Mouse (Mus musculus) thymus, postnatal 25 days (tissue): Measurements from ENCODE around the gene Lhx2.

ENCODE experiments used
- DNase-seq: peaks from one replicate; pipeline ENCODE4 v3.0.0; 2022

The Lhx2 gene

GRCm38 (mm10) chr2:38338990-38339909 lies at the start of gene Lhx2:
Lhx2 (plus strand) TSS chr2:38339281.
- no peak for DNase-seq

DNA sequence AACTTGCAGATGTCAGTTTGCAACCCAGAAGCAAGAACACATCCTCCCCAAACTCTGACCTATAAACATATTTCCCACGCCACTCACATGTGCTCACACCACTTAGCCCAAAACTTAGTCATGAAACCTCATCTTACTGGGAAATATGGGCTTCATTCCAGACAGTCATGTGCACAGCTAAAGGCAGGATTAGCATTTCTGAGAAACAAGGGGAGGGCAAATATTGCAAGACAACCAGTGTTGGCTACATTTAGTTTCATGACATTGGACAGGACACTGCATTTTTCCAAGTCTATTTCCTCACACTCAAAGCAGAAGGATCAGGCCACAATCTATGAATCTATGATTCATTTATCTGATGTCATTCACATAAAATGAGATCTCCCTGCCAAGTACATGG lies 47.6 kb upstream of the Lhx2 start:
- DNase-seq, result no peak

GRCm38 (mm10) chr2:38295939-38296338 lies 43.1 kb upstream of the Lhx2 start:
- no peak for DNase-seq

DNA sequence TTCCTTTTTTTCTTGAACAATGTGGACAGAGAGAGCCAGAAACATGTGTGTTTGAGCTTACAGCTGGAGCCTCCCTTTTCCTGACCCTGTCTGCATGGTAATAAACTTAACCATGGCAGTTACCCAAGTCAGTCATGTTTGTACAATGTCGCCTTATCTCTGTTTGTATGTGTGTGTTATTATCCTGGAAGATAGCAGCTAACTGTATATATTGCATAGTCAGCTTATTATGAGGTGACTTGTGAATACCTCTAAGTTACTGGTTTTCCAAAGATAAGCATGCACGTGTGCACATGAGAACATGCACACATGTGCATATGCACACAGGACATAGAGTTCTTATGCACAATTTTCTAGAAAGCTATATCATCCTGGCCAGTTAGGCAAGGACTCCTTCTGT lies 38.1 kb upstream of the Lhx2 start:
- DNase-seq, result no peak

GRCm38 (mm10) chr2:38305152-38305551 lies 33.9 kb upstream of the Lhx2 start:
- DNase-seq, result no peak

GRCm38 (mm10) chr2:38312921-38313320 lies 26.2 kb upstream of the Lhx2 start:
- DNase-seq, result no peak

- DNase-seq, result no peak
Observed at GRCm38 (mm10) chr2:38313399-38313798, 25.7 kb upstream of the Lhx2 start.

DNA sequence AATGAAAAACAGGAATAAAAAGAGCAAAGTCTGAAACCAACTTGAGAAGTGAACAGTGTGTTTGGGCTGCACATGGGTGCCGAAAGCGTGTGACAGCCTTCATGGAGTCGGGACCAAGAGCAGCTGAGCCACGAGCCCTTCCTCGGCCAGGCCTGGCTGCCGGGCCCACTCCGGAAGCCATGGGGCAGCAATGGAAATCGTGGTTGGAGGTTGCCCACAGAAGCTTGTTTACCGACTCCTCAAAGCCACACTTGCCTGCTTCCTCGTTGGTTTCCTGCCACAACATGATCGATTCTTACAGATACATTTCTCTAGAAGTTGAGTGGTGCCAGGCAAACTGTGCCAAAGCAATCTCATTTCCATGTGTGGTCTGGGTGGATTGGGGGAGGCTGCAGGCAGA lies 20.0 kb upstream of the Lhx2 start:
- peak; percentile 33 for DNase-seq

DNA sequence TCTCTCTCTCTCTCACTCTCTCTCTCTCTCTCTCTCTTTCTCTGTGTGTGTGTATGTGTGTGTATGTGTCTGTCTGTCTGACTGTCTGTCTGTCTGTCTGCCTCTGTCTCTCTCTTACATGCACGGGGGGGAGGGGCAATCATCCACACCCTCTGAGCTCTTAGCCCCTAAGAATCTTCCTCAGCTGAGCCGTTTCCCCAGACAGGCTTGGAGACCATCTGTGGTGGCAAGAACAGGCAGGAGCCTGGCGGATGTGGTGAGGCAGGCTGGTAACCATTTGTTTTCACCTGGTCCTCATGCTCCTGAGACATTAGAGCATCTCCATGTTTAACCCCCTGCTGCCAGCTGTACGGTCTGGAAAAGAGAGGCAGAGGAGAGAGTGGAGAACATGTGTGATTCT lies 18.2 kb upstream of the Lhx2 start:
- peak; percentile 57 for DNase-seq

DNA sequence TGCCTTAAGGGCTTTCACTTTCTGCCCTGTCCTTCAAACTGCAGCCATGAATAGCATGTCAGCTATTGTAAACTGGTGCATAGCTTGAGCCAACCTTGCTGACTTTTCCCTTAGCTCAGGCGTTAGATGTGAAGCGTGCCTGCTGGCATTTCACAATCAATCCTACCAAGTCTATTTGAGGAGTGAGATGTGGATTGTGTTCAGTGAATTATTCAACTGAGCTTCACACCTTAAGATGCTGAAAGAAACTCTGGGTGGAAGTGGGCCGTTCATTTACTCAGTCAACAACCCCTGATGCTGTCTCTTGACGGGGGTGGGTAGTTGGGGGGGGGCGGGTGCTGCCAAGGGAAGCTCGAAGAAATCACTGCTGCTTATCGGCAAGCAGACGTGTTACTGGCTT lies 15.7 kb upstream of the Lhx2 start:
- DNase-seq, result no peak

- no peak for DNase-seq
Observed at GRCm38 (mm10) chr2:38326671-38327070, 12.4 kb upstream of the Lhx2 start.

- no peak for DNase-seq
Observed at GRCm38 (mm10) chr2:38333586-38334119, 5.4 kb upstream of the Lhx2 start.

- DNase-seq, result no peak
Observed at GRCm38 (mm10) chr2:38336606-38337005, 2.5 kb upstream of the Lhx2 start.

DNA sequence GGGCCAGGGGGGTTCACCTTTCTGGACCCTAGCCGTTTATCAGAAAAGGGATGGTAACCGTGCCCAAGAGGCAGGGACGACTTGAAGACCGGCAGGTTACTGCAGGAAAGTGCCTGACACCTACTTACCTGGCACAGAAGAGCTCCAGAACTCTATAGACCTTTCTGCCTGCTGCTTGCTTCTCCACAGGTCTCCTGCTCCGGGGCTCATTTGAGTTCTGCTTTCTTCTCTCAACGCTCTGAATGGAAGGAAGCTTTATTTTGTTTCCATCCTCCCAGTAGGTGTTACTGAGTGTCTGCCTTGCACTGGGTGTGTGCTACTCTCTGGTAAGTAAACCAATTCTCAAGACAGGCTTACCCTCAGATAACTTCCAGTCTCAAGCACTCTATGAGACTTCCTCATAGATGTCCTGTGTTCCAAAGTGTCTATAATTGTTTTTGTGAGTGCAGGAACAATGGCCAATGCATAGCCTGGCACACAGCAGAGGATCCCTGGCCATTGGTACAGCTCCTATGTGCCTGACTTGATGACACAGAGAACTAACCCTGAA lies 1.9 kb upstream of the Lhx2 start:
- no peak for DNase-seq

GRCm38 (mm10) chr2:38337681-38338080 lies 1.4 kb upstream of the Lhx2 start:
- no peak for DNase-seq

- DNase-seq, result no peak
Observed at GRCm38 (mm10) chr2:38338348-38338932, 641 bp upstream of the Lhx2 start.

GRCm38 (mm10) chr2:38339910-38340625 lies 987 bp downstream of the Lhx2 start:
- no peak for DNase-seq

DNA sequence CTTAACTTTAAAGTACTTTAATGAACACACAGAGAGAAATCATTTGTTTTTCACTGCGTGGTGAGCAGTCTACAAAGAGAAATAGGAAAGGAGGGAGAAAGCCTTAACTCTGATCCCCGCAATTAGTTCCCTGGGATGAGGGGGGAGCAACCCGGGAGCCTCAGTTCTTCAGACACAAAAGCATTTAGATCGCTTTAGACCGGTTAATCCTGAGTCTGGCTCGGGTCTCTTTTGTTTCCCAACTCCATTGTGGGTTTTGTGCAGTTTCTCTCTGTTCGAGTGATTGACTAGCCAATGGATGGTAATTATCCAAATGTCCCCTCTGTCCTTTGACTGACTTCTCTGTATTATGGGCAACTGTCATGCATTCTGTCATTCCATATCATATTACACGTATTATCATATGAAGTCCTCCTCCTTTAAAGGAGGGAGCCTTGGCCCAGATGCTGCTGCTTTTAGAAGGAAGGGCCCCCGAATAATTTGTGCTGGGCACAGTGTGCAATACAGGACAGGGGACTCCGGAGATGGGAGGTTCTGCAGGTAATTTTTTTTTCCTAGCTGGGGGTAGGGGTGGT lies 1.6 kb downstream of the Lhx2 start:
- DNase-seq, result no peak

DNA sequence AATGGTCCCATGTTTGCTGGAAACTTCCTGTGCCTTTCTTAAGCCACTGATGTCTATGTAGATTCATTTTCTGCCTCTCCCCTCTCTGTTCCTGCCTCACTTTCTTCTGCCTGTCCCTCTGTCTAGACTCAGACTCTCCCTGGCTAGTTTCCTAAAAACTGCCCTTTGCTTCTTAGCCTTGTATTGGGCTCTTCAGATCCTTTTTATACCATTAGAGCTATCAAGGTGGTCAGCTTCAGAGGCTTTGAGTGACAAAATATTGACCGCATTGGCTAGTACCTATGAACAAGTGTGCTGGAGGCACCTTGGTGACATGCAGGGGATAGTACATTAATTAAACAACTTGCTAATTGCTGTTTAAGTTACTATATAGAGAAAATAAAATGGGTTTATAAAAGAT lies 4.5 kb downstream of the Lhx2 start:
- no peak for DNase-seq

DNA sequence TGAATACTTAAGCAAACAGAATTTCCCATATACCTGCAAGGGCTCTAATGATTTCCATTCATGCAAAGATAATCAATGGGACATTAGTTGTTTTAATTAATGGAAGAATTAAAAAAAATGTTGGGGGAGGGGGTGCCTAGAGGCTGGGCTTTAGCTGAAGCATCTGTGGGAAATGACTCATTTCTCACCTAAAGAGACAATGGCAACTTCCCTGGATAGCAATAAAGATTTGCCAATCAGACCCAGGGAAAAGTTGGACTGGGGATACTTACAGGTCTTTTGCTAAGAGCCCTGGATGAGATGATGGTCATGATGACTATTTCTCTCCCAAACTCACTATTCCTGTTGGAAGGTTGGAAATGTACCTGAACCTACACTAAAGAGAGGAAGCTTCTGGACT lies 5.6 kb downstream of the Lhx2 start:
- no peak for DNase-seq

GRCm38 (mm10) chr2:38346417-38346816 lies 7.3 kb downstream of the Lhx2 start:
- no peak for DNase-seq

GRCm38 (mm10) chr2:38346881-38347764 lies 8.0 kb downstream of the Lhx2 start:
- no peak for DNase-seq
